Mouse (Mus musculus) cerebellum, adult 18-20 months (tissue): Measurements from ENCODE around the gene Ubqln4.

ENCODE experiments used
- DNase-seq, 2 experiments: peaks; one replicate each; pipeline ENCODE4 v3.0.0; 2021

The Ubqln4 gene

GRCm38 (mm10) chr3:88553525-88553879 lies at the start of gene Ubqln4:
TSS of gene Ubqln4 (plus strand) at chr3:88553758.
- peak; percentile 85 to 96 for DNase-seq

- no peak for DNase-seq
Observed at GRCm38 (mm10) chr3:88503881-88504746, 49.4 kb upstream of the Ubqln4 start.

DNA sequence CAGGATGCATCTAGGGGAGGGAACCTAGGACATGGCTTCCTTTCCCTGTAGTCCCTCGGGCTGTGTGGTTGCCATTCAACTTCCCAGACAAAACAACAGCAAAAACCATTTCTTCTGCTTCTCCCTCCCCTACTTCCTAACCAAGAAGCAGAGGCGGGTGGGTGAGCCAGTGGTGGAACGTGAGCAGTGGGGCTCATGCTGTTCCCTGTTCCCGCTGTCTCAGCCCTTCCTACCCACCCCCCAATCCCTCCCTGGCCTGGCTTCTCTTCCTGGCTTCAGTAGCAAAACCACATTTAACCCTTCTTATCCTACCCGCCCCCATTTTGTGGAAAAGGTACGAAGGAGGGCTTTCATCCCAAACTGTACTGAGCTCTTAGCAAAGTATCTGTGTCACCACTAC lies 48.5 kb upstream of the Ubqln4 start:
- DNase-seq = no peak

DNA sequence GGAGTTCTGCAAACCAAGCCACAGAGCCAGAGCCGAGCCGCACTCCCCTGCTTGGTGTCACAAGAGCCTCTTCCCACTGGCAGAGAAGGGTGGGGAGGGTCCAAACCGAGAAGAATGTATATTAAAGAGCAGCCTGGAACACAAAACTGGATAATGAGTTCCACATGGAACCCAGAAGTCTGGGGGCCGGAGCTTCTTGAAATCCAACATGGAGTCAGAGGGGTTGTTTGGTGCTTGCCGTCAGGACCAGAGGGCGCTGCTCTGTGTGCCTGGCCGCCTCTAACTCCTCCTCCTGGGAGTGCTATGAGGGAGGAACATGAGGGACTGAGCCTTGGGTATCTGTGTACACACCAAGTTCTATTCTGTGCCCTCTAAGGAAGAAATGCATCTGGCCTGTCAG lies 47.8 kb upstream of the Ubqln4 start:
- DNase-seq = no peak

DNA sequence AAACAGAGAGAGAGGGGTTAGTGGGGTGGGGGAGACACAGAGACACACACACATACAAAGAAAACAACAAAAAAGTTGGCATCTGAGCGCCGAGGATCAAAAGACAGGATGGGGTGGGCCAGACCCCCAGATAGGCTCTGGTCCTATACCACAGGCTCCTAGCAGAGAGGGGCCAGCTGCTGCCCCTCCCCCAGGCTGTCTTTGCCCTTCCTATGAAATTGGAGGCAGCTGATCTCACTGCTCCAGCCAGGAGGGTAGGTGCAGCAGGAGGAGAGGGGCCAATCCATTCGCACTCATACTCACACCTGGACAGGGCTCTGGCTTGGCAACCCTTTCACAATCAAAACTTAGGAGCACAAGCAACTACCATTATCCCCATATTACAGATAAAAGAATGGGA lies 44.3 kb upstream of the Ubqln4 start:
- no peak for DNase-seq

- peak; percentile 93 to 97 for DNase-seq
Observed at GRCm38 (mm10) chr3:88509692-88510420, 43.7 kb upstream of the Ubqln4 start, which contains the start of gene Lmna. TSS of gene Lmna (minus strand) at chr3:88509956.

DNA sequence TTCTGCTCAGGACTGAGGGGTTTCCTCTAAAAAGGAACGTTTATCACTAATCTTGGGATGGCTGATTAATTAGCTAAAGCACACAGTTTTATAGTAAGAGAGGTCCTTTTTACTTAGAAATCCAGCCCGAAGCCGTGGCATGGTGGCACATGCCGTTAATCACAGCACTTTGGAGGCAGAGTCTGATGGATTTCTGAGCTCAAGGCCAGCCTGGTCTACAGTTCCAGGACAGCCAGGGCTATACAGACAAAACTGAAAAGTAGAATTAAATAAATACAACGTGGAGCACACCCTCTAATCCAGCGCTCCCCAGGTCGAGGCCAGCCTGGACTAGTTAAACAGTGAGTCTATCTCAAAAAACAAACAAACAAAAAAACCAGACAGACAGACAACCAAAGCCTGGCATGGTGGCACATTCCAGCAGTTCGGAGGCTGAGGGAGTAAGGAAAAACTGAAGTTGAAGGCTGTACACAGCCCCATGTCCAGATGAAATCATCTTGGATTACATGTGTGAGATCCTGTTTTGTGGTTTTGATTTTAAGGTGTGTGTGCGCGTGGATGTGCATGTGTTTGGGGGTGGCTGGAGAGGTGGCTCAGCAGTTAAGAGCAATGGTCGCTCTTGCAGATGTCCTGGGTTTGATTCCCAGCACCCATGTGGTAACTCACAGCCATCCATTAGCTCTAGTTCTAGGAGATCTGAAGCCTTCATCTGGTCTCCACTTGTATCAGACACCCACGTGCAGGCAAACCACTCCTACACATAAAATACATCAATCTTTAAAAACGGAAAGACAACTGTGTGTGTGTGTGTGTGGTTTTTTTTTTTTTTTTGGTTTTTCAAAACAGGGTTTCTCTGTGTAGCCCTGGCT lies 42.9 kb upstream of the Ubqln4 start:
- no peak for DNase-seq

DNA sequence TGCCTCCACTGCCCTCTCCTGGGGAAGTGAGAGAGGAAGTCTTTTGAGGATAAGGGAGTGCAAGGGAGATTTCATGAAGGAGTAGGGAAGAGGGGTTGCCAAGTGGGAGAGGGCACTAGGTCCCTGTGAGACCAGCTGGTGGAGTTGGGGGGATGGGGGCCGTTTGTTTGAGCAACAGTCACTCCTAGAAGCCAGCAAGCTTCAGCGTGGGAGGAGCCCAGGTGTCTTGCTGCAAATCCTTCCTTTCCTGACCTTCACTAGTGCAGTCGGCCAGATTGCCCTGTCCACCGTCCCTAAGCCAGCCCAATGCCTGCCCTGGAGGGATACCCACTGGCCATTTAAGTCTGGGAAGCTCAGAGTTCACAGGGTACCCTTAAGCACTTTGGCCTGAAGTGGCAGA lies 42.0 kb upstream of the Ubqln4 start:
- DNase-seq = no peak

GRCm38 (mm10) chr3:88512141-88512895 lies 41.2 kb upstream of the Ubqln4 start:
- DNase-seq = no peak

DNA sequence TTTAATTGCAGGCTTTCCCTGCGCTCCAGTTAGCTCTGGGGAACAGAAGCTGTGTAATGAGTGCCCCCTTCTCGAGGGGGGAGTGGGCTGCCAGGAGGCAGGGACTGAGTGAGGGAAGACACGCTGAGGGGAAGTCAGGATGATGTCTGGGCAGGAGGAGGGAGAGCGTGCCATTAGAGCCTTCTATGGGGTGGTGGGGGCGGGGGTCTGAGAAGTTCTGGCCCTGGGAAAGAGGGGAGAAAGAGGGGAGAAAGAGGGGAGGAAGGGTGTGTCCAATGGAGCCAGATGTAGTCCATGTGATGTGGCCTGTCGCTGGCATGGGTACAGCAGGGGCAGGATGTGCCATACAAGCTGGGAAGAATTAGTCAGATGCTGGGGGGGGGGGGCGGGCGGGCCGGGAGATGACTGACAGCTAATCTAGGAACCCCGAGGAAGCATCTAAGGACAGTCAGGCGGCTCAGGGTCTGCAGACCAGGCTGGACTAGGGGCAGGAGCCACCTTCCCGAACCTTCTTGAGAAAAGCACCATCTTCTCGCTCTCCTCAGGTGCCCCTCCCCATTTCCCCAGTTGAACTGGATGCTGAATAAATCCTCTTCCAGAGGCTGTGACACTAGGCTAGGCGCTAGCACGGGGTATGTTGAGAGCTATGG lies 40.5 kb upstream of the Ubqln4 start:
- no peak for DNase-seq

- DNase-seq = no peak
Observed at GRCm38 (mm10) chr3:88513546-88514115, 39.9 kb upstream of the Ubqln4 start.

GRCm38 (mm10) chr3:88514231-88515094 lies 39.1 kb upstream of the Ubqln4 start:
- DNase-seq = no peak

GRCm38 (mm10) chr3:88515095-88515386 lies 38.5 kb upstream of the Ubqln4 start:
- DNase-seq = no peak

DNA sequence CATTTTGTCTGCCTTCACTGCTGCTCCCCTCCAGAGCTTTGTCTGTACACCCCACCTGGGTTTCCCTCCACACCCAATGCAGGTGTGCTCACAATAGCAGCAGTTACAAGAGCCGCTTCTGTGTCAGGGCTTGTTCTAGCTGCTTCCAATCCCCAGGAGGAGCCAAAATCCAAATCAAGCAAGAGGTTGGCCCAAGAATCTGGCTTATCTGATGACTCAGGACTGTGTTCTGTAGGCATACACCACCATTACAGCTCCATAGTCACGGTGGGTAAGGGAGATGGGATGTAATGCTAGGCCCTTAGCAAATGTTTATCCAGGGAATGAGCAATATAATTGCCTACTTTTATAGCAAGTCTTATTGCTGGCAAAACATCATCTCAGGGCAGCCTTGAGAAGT lies 37.2 kb upstream of the Ubqln4 start:
- no peak for DNase-seq

DNA sequence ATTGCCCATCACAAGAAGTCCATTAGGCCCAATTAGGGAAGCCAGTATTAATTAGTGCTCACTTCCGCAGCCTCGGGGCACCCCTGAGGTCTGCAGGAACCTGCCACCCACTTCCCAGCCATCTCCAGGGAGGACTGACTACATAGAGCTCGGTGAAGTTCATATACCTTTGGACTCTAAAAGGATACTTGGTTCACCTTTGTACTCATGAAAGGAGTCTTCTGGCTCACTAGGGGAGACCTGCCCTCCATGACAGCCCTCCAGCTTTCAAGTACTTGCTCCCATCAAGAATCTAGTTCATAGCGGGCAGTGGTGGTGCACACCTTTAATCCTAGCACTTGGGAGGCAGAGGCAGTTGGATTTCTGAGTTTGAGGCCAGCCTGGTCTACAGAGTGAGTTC lies 35.1 kb upstream of the Ubqln4 start:
- no peak for DNase-seq

- DNase-seq = no peak
Observed at GRCm38 (mm10) chr3:88520078-88520477, 33.5 kb upstream of the Ubqln4 start.

DNA sequence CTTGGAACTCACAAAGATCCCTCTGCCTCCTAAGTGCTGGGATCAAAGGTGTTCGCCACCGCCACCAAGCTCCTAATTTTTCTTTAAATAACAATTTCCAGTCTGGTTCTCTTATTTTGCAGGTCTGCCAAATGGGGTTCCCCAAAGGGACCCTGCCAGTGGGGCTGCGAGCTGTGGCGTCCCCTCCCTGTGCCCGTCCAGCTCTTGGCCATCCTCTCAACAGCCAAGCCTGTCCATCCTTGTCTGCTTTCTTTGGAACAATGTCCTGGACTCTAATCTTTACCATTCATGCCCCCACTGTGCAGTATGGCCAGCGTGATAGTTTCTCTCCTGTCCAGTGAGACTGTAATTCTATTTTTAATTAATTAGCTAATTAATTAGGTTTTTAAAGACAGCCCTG lies 32.4 kb upstream of the Ubqln4 start:
- no peak for DNase-seq

DNA sequence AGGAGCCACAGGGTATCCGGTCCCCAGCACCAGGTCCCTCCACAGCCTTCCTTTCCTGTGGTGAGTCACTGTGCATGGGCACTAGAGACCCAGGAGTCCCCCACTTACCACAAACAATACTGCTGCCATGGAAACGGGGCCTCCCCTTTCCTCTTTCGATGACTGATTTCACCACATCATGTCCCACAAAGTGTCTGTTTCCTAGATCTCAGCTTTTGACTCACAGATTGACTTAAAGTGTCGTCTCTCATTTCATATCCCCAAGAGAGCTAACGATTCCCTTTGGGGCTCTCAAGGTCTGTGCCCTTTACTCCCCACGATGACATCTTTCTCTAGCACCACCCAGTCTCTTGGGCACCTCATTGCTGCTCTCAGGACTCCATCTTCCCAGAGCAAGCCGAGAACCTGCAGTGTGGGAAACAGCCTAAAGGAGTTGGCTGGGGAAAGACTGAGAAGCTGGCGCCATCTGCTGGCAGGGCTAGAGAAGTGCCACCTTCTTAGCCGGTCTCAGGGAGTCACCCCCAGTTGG lies 31.7 kb upstream of the Ubqln4 start:
- DNase-seq = peak; percentile 61

DNA sequence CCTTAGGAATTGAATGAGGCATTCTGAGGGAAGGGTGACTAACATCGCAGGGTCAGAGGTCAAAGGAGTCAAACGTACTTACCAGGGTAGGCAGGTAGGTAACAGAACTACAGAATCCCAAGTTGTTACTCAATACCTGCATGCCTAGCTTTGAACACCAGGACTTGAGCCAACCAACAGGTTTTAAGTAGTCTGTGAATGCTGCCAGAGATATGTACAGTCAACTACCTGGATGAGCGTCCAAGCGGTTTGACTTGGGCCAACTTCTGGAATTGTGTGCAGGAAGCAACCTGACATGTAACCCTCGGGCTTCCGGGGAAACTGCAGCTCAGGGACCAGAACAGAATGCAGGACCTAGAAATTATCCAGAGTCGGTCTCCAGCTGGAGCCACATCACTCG lies 30.5 kb upstream of the Ubqln4 start:
- DNase-seq = no peak

- DNase-seq = no peak
Observed at GRCm38 (mm10) chr3:88525021-88525420, 28.5 kb upstream of the Ubqln4 start.
